Mouse (Mus musculus): ENCODE measurements around the gene Pold4. TPM values are rescaled to one million over a fixed set of nuclear protein-coding genes. Genes with fewer than 3 reads are reported as not detected.
"Not testable (repeated sequence)": the region's sequence is repeated elsewhere in the genome, so short reads cannot be mapped to it uniquely, and the experiment has no call there.

Gene Pold4
- total RNA-seq, 4 experiments from 2014 or later = 13.1 to 19.4 (median 17.3) TPM

DNA sequence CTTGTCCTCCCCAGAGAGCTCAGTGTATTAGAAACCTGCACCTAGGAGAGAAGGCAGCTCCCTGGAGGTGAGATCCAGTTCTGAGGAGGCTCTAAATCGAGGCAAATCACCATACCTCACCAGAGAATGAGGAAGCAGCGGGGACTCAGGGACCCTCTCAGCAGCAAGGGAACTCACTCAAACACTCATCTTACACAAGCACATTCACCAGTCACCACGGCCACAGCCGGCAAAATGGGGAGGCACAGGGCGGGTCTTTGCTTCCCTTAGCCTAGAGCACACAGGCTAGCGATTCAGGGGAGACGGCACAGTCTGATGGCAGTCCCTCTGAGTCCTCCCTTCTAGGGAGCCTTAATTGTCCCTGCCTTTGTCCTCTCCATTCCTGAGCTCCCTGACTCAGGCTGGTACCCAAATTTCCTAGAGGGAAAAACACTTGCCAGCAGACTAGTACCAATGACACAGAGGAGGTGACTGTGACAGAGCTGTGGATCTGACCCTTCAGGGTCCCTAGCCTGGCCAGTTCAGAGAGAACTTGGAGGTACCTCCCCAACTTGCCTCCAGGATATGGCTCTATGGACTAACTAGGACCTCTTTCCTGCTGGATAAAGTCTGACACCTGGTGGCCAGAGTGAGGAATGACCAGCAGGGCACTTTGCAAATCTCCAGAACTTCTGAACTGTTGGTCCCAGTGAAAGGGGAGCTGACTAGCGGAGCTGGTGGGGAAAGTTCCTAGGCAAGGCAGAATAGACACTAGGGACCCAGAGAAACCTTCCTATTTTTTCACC lies 3.6 kb upstream of the Pold4 start:
- peak; percentile 38 to 60 for DNase-seq (ENCODE audit: low spot score in 2 of 2)

DNA sequence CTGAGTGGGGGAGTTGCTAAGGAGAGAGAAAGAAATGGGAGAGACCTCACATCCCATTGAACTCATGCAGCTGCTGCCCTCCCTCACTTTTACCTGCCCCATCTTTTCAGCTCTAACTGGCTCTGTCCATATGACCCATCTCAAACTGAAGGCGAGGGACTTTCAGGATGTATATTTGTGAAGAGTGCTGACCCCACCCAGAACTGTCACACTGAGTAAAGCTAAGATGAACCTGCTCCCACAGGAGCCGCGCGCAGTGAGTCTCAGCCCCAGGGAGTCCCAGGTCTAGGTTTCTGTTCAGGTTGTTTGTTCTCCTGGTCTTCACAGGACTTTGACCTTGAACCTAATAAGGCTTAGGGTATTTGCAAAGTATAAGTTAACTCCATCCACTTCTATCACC lies 2.8 kb upstream of the Pold4 start:
- no peak for DNase-seq (ENCODE audit: low spot score in 2 of 2)

DNA sequence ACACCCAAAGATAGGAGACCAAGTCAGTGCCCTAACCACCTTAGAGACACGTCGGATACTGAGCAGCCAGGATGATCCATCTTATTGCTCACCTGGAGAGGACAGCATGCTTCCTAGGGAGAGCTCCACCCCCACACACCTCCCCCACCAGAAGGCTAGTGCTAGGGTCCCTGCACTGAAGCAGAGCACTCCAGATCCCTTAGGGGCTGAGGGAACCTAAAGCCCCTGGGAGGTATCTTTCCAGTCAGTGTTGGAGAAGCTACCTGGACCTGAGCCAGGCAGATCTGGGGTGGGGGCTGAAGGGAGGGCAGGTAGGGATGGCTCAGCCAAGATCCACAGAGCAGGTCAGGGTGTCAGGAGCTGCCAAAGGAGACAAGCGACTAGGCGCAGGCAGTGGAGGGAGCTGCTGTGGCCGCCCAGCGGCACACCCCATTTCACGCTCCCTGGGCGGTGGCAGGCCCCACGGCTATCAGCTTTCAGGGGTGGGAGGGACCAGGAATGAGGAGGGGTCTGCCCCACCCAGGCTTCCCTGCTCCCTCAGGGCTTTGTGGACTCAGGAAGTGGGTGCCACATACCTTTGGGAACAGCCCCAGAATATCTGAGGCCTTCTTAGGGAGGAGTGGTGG lies 2.1 kb upstream of the Pold4 start:
- DNase-seq (ENCODE audit: low spot score in 2 of 2) = no peak

DNA sequence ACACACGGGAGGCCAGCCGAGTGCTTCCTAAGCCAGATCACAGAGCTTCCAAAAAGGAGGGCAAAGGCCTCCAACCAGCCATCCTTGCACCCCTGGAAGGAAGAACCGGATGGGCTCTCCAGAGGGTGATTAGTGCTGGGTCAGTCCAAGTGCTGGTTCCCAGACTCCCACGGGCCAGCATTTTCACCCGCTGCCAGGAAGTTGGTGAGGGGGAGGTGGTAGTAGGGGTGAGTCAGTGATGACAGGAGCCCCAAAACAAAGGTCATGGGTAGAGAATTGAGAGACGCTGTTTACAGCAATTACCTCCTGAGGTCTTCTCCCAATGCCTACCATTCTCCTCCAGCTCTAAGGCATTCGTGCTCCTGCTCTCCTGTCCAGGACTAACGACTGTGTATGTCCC lies 1.3 kb upstream of the Pold4 start:
- DNase-seq (ENCODE audit: low spot score in 2 of 2) = no peak

DNA sequence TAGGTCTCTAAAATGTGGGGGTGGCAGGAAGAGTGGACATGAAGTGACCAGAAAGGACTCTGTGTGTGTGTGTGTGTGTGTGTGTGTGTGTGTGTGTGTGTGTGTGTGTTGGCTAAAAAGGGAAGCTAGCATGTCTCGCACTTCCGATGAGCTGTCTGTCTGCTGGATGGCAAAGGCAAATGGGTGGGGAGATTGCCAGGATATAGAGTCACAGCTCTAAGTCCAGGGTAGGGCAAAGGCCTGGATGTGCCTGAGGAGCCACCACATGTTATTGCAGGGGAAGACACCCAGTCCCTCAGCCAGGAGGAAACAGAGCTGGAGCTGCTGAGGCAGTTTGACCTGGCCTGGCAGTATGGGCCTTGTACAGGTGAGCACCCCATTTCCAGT lies 480 bp downstream of the Pold4 start:
- DNase-seq (ENCODE audit: low spot score in 2 of 2) = no peak

DNA sequence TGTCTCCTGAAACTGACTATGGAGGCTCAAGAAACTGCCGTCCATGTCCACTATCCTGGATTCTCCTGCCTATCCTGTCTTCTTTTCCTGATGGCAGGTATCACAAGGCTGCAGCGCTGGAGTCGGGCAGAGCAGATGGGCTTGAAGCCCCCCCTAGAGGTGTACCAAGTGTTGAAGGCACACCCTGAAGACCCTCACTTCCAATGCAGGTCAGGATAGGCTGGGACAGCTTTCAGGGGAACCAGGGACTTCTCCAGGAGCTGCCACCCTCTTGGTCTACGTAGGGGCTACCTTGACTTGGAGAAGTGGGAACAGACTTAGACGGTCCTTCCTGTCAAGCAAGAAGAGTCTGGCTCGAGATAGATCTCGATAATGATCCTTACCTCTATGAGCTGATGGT lies 952 bp downstream of the Pold4 start:
- DNase-seq (ENCODE audit: low spot score in 2 of 2) = no peak

DNA sequence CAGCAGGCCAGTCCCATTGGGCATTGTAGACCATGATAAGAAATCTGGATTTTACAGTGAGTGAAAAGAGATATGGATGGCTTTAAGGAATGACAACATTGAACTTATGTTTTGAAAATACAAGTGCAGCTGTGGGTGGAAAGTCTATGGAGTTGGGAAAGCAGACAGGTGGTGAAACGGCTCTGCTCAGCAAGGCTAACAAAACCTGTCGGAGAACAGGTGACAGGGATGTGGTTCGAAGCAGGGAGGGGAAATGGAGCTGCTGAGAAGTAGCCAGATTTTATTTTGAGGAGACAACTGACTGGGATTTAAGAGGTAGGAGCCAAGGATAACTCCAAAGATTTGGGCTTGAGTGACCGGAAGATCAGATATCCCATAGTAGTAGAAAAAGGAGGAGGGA lies 2.8 kb downstream of the Pold4 start:
- no peak for DNase-seq (ENCODE audit: low spot score in 2 of 2)

DNA sequence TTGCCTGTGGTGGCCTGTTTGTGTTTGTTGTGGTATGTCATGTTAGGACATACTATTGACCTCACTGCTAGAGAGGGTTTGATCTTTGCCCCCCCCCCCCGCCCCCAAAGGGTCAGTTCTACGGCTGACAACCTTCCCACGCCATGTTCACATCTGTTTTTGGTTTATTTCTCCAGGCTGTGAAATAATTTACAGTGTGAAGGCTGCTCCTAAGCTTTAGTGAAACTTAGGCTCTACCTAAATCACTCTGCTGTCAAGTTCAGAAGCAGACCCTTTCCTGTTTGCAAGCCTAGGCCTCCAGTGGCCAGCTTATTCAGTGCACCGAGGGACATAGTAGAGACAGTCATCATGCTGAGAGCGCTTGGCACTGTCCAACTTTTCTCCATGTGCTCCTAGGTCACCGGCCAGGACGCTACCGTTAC lies 8.6 kb downstream of the Pold4 start:
- DNase-seq (ENCODE audit: low spot score in 2 of 2) = no peak

DNA sequence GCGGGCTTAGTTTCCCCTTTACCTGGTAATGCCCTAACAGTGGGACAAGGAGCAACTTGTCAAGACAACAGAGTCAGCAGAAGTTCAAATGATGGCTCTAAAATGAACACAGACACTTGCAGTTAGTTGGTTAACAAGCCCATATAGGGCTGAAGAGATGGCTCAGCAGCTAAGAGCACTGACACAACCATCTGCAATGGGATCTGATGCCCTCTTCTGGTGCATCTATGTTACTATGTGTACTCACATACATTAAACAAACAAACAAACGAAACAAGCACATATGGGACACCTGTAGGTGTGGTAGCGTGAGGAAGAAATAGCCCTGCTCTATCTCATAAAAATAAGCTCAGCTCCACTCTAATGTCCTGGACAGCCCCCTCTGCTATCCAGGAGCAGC lies 10.7 kb downstream of the Pold4 start:
- no peak for DNase-seq (ENCODE audit: low spot score in 2 of 2)

DNA sequence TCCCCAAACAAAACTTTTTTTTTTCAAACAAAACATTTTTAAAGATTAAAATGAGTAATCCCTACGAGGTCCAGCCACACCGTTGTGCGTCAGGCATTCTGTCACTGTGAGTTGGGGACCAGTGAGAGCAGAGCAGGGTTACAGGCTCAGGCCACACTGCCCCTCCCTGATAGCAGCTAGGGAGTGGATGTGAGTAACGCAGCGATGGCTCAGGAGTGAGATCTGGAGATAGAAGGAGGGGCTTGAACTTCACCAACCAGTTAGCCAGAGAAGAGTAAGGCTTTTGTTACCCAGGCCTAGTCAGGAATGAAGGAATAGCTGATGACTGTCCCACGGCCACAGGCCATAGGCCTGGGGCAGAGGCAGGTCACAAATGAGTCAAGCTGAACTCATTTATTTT lies 13.1 kb downstream of the Pold4 start:
- DNase-seq (ENCODE audit: low spot score in 2 of 2) = no peak

DNA sequence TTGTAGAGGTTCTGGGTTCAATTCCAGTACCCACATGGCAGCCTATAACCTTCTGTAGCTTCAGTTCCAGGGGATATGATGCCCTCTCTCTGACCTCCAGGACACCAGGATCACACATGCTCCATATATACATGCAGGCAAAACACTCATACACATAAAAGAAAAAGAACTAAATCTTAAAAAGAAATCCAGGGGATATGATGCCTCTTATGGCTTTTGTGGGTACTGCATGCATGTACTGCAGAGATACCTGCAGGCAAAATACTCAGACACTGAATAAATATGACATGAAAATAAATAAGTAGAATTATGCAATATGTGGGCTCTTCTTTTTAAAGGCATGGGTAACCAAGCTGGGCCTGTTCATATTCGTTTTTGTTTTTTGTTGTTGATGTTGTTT lies 15.3 kb downstream of the Pold4 start:
- no peak for DNase-seq (ENCODE audit: low spot score in 2 of 2)

DNA sequence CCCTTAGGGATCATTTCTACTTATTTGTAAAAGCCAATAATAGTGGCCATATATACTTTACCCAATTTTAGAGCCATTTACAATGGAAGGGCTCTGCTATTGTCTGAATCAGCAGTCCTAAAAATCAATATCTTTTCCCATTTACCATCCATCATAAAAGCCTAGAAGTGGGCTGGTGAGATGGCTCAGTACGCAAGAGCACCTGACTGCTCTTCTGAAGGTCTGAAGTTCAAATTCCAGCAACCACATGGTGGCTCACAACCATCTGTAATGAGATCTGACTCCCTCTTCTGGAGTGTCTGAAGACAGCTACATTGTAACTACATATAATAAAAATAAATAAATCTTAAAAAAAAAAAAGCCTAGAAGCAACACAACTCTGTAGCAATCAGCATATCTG lies 17.0 kb downstream of the Pold4 start:
- not testable (repeated sequence) for DNase-seq (ENCODE audit: low spot score in 2 of 2)

DNA sequence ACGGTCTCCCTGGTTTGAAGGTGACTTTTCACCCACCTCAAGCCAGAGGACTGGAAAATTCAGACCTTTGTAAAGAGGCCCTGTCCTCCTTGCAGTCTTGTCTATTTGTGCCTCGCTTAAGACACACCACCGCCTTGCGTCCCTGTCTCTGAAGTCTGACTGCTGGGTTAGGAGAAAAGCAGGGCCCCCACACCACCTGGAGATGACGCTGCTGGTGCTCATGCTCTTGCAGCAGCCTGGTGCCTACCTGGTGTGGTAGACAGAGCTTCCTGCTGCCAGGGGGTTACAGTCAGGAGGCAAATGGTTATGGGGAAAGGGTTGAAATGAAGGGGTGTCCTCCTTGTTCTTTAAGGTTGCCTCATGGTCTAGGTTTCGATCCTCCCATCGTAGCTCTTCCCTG lies 22.5 kb downstream of the Pold4 start:
- no peak for DNase-seq (ENCODE audit: low spot score in 2 of 2)

DNA sequence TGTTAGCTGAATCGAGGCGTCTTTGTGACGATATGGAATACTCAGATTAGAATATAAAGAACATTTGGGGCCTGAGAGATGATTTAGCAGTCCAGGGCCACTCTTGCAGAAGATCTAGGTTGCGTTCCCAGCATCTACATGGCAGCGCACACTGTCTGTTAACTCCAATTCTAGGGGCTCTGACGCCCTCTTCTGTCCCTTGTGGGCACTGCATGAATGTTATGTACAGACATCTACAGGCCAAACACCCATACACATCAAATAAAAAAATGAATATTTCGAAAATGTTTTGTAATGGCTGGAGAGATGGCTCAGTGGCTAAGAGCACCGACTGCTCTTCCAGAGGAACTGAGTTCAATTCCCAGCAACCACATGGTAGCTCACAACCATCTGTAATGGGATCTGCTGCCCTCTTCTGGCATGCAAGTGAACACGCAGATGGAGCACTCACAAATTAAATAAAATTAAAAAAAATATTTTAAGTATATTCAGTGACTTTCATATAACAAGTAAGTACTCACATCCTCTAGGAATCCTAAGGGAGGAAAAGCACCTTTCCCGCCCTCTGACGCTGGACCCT lies 24.0 kb downstream of the Pold4 start:
- no peak for DNase-seq (ENCODE audit: low spot score in 2 of 2)

DNA sequence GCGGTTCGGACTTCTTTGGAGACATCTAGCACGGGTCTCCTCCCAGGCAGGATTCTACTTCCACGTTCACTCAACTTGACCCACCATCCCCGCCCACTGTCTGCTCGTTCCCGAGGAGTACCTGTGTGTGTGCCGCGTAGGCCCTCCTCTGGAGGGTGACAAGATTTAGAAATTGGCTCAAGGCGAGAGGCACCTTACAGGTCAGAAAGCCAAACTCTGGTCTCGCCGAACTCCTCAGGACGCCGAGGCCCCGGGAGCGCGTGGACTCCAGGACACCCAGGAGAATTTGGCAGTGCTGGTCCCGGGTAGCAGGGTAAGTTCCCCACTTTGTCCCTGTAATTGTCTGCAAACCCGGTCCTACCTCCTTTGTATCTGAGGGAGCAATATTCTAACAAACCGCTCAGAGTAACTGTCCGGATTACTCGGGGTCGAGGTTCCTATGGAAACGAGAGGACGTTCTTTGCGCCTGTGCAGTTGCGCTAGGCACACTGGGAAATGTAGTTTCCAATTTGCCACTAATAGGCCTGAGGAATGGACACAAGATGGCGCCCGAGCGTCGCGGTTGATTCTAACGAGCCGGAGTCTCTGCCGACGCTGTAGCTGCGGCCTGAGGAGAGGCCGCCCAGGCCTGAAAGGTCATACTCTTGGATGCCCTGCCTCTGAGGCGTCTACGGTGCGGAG lies 25.7 kb downstream of the Pold4 start:
- peak; percentile 89 for DNase-seq (ENCODE audit: low spot score in 2 of 2)

DNA sequence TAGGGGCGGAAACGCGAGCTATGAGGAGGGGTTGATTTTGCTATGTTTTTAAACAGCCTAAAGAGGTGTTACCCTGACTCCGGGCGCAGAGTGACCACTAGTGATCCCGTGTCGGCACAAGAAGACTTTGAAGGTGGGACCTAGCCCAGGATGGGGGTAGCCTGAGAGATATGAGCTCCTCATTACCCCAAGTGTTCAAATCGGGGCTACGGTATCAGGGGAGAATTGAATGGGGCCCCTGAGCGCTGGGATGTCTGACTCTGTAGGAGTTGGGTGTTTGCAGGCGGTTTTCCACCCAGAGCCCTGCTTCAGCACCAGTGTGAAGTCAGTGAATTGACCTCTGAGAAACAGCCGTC lies 26.2 kb downstream of the Pold4 start:
- no peak for DNase-seq (ENCODE audit: low spot score in 2 of 2)

DNA sequence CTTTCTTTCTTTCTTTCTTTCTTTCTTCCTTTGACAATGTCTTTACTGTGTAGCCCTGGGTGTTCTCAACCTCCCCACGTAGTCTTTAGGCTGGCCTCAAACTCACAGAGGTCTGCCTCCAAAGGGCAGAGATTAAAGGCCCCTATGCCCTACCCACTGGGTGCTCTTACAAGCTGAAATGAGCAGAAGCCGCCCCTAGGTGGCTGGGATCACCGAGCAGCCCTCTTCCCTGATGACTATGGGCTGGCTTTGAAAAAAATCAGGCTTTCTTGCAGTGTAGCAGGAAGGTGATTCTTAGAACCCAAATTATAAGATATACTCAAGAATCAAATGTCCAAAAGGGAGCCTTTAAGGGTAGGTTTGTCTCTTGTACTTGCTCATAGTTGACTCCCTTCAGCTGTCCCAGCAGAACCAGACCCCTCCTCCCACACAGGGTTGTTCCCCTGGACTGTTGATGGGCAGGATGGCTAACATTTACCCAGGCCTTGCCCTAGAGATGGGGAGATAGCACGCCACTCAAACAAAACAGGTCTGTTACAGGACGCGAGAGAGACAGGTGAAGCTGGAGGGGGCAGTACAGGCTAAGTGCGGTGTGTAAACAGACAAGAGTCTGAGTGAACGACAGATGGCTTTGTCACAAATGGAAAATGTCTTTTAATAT lies 29.5 kb downstream of the Pold4 start:
- DNase-seq (ENCODE audit: low spot score in 2 of 2) = no peak

DNA sequence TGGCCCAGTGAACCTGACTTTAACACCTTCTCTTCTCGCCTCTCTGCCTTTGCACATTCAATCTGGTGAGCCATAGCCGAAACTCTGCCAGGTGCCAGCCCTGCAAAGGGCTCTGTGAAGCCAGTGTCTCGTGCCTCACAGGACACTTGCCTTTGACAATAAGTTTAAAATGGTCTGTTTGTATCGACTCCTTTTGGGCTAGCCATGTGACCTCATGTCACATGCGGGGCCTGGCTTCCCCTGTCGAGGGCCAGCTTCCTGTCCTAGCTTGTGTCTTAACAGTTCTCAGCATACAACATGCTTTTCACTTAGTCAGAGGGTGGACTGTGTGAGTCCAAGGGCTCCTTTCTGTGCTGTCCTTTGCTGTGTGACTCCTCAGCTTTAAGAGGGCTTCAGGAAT lies 31.1 kb downstream of the Pold4 start:
- DNase-seq (ENCODE audit: low spot score in 2 of 2) = no peak

DNA sequence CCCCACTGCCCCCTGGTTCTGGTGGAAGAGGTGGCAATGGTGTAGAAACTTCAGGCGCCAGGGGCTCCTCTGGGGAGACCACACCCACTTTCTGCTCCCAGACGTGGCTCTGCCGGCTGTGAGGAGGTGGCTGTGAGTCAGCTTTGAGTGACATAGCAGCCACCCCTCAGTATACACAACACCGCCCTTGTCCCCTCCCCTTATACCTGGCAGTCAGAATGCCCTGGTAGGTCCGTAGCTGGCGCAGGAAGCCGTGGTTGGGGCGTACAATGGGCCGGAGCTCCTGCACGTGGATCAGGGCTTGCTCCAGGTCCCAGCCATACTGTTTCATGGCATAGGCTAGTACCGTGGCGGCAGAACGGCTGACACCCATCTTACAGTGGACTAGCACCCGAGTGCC lies 32.0 kb downstream of the Pold4 start:
- DNase-seq (ENCODE audit: low spot score in 2 of 2) = no peak

DNA sequence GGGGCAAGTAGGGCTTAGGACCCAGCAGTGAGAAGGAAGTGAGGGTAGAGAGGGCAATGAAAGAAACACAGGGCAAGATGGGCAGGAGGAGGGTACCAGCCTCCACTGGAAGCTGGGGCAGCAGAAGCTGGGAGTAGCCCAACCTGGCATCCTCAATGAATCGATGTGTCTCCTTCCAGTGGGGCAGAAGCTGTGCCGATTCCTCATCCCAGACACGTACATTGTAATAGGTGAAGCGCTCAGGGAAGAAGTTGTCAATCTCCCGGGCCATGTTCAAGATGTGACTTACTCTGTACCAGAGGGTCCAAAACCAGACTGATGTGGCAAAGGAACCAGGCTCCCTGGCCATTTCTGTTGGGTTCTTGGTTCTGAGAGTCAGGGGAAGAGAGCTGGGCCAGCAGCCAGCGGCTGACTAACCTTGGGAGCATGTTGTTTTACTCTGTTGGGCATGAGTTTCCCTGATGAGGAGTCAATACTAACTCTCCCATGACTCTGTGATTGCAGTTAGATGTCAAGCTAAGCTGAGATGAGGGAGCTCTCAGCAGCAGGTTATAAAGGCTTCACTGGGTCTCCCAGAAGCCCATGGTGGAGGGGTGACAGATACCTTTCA lies 32.6 kb downstream of the Pold4 start:
- DNase-seq (ENCODE audit: low spot score in 2 of 2) = no peak

DNA sequence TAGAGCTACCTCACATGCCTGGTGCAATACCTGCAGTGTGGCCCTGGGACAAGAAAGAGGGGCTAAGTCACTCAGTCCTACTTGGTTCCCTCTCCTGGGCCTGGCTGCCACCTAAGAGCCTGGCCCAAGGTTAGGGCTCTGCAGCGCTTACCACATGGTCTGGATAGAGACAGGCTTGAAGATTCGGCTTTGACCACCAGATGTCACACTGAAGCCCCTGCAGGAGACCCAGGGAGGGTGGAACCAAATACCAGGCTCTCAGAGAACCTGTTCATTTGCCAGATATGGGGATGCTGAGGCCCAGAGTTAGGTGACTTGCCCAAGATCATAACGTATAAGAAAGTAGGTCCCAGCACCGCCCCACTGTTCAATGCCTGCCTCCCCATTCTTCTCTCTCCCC lies 34.3 kb downstream of the Pold4 start:
- DNase-seq (ENCODE audit: low spot score in 2 of 2) = no peak
